Mouse (Mus musculus) left cerebral cortex, postnatal 25 days (tissue): ENCODE data around the gene Ddx10. TPM values are rescaled to one million over a fixed set of nuclear protein-coding genes. Genes with fewer than 3 reads are reported as not detected.

Source experiments
- DNase-seq, 2 experiments: peaks; one replicate each; pipeline ENCODE4 v3.0.0; 2022; ENCODE audit warnings: low spot score in 2 of 2, mixed read lengths in 1 of 2
- intact Hi-C: fragments of 180-260 bp; cut with DNase I; formaldehyde crosslinking; loops from one replicate; pipeline ENCODE4 v1.15.1; 2025
- total RNA-seq, 2 experiments: library from RNA; stranded (reverse); gene quantifications; 2 replicates each; pipeline ENCODE4 v1.2.3; 2021

The Ddx10 gene
- total RNA-seq, 2 experiments from 2014 or later, result 21.7 to 22.1 TPM

DNA sequence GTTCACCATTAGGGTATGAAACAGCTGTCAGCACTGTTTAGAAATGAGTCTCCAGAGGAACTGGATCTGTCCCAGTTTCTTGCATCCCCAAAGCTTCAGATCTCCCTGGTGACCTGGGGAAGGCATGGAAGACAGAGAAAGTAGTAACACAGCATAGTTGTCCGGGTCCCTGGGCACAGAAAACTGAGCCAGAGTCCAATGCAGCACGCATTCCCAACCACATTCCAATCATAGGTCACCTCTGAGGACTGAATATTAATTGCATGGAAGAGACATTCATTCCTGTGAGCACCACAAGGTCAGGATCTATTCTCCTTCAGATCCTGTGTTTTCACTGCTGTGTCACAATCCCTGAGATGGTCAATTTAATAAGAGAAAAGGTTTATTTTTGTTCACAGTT, 182.8 kb downstream of the Ddx10 start:
- no peak for DNase-seq
- intact Hi-C loops, result no loop called here

DNA sequence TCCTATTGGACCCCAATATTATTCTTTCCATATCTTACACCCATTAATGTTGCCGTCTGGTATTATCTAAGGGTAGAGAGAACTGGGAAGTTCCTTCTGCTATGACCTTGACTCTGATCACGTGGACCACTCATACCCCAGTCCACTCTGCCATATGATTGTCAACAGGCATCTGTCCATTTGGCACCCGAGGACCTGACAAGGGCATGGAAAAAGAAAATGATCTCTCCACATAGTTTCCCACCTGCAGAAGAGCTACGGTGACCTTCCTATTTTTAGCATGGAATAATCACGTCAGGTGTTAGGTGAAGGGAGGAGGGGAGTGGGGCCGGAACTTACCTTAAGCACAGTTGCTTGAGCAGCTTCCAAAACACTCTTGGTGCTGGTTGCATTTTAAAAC, 183.3 kb downstream of the Ddx10 start:
- intact Hi-C loops, result no loop called here

DNA sequence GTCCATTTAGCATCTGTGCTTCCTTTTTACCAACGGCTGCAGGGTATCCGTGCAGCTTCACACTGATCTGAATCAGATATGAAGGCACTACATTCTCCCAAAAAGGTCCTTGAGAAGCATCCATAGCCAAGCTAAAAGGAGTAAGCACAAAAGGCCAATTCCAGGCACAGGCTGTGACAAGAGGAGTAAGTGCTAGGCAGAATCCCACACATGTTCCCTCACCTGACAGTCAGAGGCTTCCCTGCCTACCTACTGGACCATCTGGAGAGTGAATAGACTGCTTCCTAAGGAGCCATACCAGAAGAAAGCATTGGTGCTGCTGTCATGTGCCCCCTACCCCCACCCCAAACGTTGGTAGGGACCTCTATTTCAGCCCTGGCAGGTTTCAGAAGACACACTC, 192.5 kb downstream of the Ddx10 start:
- DNase-seq, result no peak
- intact Hi-C loops, result no loop called here

More for the DNA sequence above, 183.3 kb downstream of the Ddx10 start:
- no peak for DNase-seq

Other genes with a start within 250 kb of the Ddx10 start
- gene Exph5, start 53.6 kb upstream of the Ddx10 start, total RNA-seq, result 10 to 100 TPM; 26.1 to 27.9 TPM
- 1 to 10 TPM; 6.8 to 7.2 TPM for gene Kdelc2, start 136.0 kb upstream of the Ddx10 start, total RNA-seq
- gene 4930550C14Rik, start 154.3 kb upstream of the Ddx10 start, total RNA-seq, result under 1 TPM; 0.32 to 0.57 TPM